Mouse (Mus musculus) liver, embryonic 13.5 days (tissue): ENCODE data around the gene Pcnx. TPM values are rescaled to one million over a fixed set of nuclear protein-coding genes. Genes with fewer than 3 reads are reported as not detected.

ENCODE experiments used
- ATAC-seq: fragments of 200-750 bp; cut with Nextera tagmentation; 2 replicates; pipeline ENCODE4 v1.8.0; 2017; ENCODE audit warnings: low read depth, mild to moderate bottlenecking, moderate number of reproducible peaks, moderate library complexity
- DNase-seq: peaks from one replicate; pipeline ENCODE4 v3.0.0; 2022
- H3K27ac ChIP-seq: fragments of 300-500 bp; sonication (generic); 2 replicates; pipeline ENCODE4 v1.5.1; 2015; ENCODE audit warnings: moderate library complexity, mild to moderate bottlenecking, inconsistent platforms
- H3K27me3 ChIP-seq: fragments of 300-500 bp; sonication (generic); 2 replicates; pipeline ENCODE4 v1.6.1; 2015; ENCODE audit warnings: mild to moderate bottlenecking, inconsistent platforms
- H3K36me3 ChIP-seq: fragments of 300-500 bp; sonication (generic); 2 replicates; pipeline ENCODE4 v1.6.1; 2015; ENCODE audit warnings: mild to moderate bottlenecking, inconsistent platforms
- H3K4me1 ChIP-seq: fragments of 300-500 bp; sonication (generic); replicated peaks from 2 replicates; pipeline ENCODE4 v1.6.1; 2015; ENCODE audit warnings: inconsistent platforms
- H3K4me2 ChIP-seq: fragments of 300-500 bp; sonication (generic); 2 replicates; pipeline ENCODE4 v1.6.1; 2015; ENCODE audit warnings: inconsistent platforms, mild to moderate bottlenecking, moderate library complexity
- H3K4me3 ChIP-seq: fragments of 300-500 bp; sonication (generic); replicated peaks from 2 replicates; pipeline ENCODE4 v1.5.1; 2015; ENCODE audit warnings: mild to moderate bottlenecking, inconsistent platforms
- H3K9ac ChIP-seq: fragments of 300-500 bp; sonication (generic); 2 replicates; pipeline ENCODE4 v1.6.1; 2015; ENCODE audit warnings: mild to moderate bottlenecking, inconsistent platforms
- H3K9me3 ChIP-seq: fragments of 300-500 bp; sonication (generic); replicated peaks from 2 replicates; pipeline ENCODE4 v1.6.1; 2016; ENCODE audit warnings: inconsistent platforms
- WGBS: fragments of 180-500 bp; shearing (Covaris S2); methylation state at CpG from one replicate; pipeline ENCODE4 v1.1.7; 2015; ENCODE audit not compliant: insufficient replicate concordance; 5-methylcytosine and 5-hydroxymethylcytosine counted together
- polyA plus RNA-seq: library from polyadenylated mRNA; unstranded; fragments of >200 nt; fragmentation: Nextera tagmentation; extraction: Ambion mirVana; gene quantifications from 2 replicates; pipeline ENCODE4 v1.2.1, GENCODE M21; 2015

The Pcnx gene
- polyA plus RNA-seq, 1 experiment from 2014 or later = 1.5 TPM

DNA sequence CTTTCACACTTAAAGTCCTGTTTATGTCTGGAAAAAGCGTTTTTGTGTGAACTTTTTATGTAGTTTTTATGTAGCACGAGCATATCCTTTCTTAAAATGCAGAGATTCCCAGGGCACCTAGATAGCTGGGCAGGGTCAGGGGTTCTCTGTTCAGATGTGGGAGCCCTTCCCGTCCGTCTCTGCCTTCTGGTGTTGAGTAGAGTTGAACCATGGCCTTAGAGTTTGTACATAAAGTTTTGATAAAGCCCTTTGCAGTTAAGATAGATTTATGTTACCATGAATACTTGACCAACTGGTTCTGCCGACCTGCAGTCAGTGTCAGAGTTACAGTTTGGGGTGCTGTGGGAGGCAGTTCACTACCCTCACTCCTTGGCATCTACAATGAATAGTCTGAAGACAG, 67.3 kb downstream of the Pcnx start:
- no peaks in the 10 kb centered on the region for H3K9me3 ChIP-seq
- no peak overlapping the region for H3K4me3 ChIP-seq
- H3K27me3 ChIP-seq = no peaks in the 10 kb centered on the region
- no peaks in the 10 kb centered on the region for H3K36me3 ChIP-seq
- no peaks in the 10 kb centered on the region for H3K4me1 ChIP-seq
- H3K27ac ChIP-seq = no peak overlapping the region
- ATAC-seq (no peak), DNase-seq (no peak)
- H3K4me2 ChIP-seq = no peak overlapping the region
- H3K9ac ChIP-seq = no peak overlapping the region
- 49% methylated on average over 5 of the region's 5 CpGs for WGBS

GRCm38 (mm10) chr12:81927643-81928381, 68.0 kb downstream of the Pcnx start:
- no peaks in the 10 kb centered on the region for H3K27me3 ChIP-seq
- no peak overlapping the region for H3K4me2 ChIP-seq
- H3K4me1 ChIP-seq = no peaks in the 10 kb centered on the region
- 68% methylated on average over 19 of the region's 19 CpGs for WGBS
- H3K36me3 ChIP-seq = no peaks in the 10 kb centered on the region
- no peak overlapping the region for H3K4me3 ChIP-seq
- DNase-seq = no peak
- no peaks in the 10 kb centered on the region for H3K9me3 ChIP-seq
- no peak overlapping the region for H3K9ac ChIP-seq
- no peak for ATAC-seq
- no peak overlapping the region for H3K27ac ChIP-seq

GRCm38 (mm10) chr12:81928382-81928770, 68.6 kb downstream of the Pcnx start:
- 86% methylated on average over 6 of the region's 6 CpGs for WGBS

GRCm38 (mm10) chr12:81932015-81932414, 72.2 kb downstream of the Pcnx start:
- Histone ChIP-seq H3K4me3 (no peak overlapping the region), H3K9me3 (no peaks in the 10 kb centered on the region), H3K27ac (no peak overlapping the region), H3K27me3 (no peaks in the 10 kb centered on the region), H3K36me3 (no peaks in the 10 kb centered on the region), H3K4me2 (no peak overlapping the region), H3K4me1 (no peaks in the 10 kb centered on the region), H3K9ac (no peak overlapping the region)
- ATAC-seq (no peak), DNase-seq (no peak)
- 75% methylated on average over 13 of the region's 13 CpGs for WGBS

More at GRCm38 (mm10) chr12:81928382-81928770, 68.6 kb downstream of the Pcnx start:
- DNase-seq = no peak
- H3K9ac ChIP-seq = no peak overlapping the region
- no peaks in the 10 kb centered on the region for H3K27me3 ChIP-seq
- H3K9me3 ChIP-seq = no peaks in the 10 kb centered on the region
- H3K4me3 ChIP-seq = no peak overlapping the region
- no peak overlapping the region for H3K27ac ChIP-seq
- no peaks in the 10 kb centered on the region for H3K4me1 ChIP-seq
- no peak overlapping the region for H3K4me2 ChIP-seq
- ATAC-seq = no peak
- no peaks in the 10 kb centered on the region for H3K36me3 ChIP-seq

DNA sequence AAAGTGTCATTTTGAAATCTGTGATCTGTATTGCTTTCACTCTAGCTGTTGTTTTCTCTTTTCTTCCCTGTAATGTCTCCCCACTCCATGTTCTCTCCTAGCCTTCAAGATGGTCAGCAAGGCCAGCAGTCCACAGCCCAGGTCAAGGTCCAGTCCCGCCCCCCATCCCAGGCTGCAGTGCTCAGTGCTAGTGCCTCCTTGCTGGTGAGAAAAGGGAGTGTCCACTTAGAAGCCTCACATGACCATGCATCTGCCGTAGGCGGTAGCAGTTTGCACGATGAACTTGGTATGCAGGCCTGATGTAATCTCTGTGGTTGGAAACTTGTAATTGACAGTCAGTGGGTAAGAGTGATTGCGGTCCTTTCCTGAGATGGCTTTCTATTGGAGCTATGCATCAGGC, 73.6 kb downstream of the Pcnx start:
- H3K36me3 ChIP-seq = no peaks in the 10 kb centered on the region
- no peak overlapping the region for H3K9ac ChIP-seq
- no peaks in the 10 kb centered on the region for H3K9me3 ChIP-seq
- H3K4me3 ChIP-seq = no peak overlapping the region
- H3K27ac ChIP-seq = no peak overlapping the region
- no peak overlapping the region for H3K4me2 ChIP-seq
- H3K27me3 ChIP-seq = no peaks in the 10 kb centered on the region
- WGBS = 54% methylated on average over 5 of the region's 5 CpGs
- no peak for DNase-seq
- no peaks in the 10 kb centered on the region for H3K4me1 ChIP-seq
- ATAC-seq = no peak

- Histone ChIP-seq H3K9me3 (no peaks in the 10 kb centered on the region), H3K27me3 (no peaks in the 10 kb centered on the region), H3K4me1 (no peaks in the 10 kb centered on the region), H3K9ac (no peak overlapping the region), H3K36me3 (no peaks in the 10 kb centered on the region), H3K4me2 (no peak overlapping the region), H3K27ac (no peak overlapping the region), H3K4me3 (no peak overlapping the region)
- ATAC-seq (no peak), DNase-seq (no peak)
- 72% methylated on average over 5 of the region's 5 CpGs for WGBS
Observed at GRCm38 (mm10) chr12:81934510-81934909, 74.7 kb downstream of the Pcnx start.

- Histone ChIP-seq H3K4me2 (no peak overlapping the region), H3K27ac (no peak overlapping the region), H3K4me1 (no peaks in the 10 kb centered on the region), H3K9me3 (no peaks in the 10 kb centered on the region), H3K27me3 (no peaks in the 10 kb centered on the region), H3K36me3 (no peaks in the 10 kb centered on the region), H3K4me3 (no peak overlapping the region), H3K9ac (no peak overlapping the region)
- DNase-seq = no peak
- no peak for ATAC-seq
- 64% methylated on average over 4 of the region's 4 CpGs for WGBS
Observed at GRCm38 (mm10) chr12:81936066-81936465, 76.2 kb downstream of the Pcnx start.

GRCm38 (mm10) chr12:81941191-81941590, 81.4 kb downstream of the Pcnx start:
- no peaks in the 10 kb centered on the region for H3K9me3 ChIP-seq
- no peaks in the 10 kb centered on the region for H3K4me1 ChIP-seq
- H3K27me3 ChIP-seq = no peaks in the 10 kb centered on the region
- no peak overlapping the region for H3K4me3 ChIP-seq
- H3K4me2 ChIP-seq = no peak overlapping the region
- no peak for ATAC-seq
- H3K9ac ChIP-seq = no peak overlapping the region
- 72% methylated on average over 9 of the region's 9 CpGs for WGBS
- no peak for DNase-seq
- H3K36me3 ChIP-seq = no peaks in the 10 kb centered on the region
- H3K27ac ChIP-seq = no peak overlapping the region

GRCm38 (mm10) chr12:81943331-81944062, 83.7 kb downstream of the Pcnx start:
- Histone ChIP-seq H3K4me2 (no peak overlapping the region), H3K9ac (no peak overlapping the region), H3K9me3 (no peaks in the 10 kb centered on the region), H3K4me1 (no peaks in the 10 kb centered on the region), H3K4me3 (no peak overlapping the region), H3K27ac (no peak overlapping the region), H3K36me3 (no peaks in the 10 kb centered on the region), H3K27me3 (no peaks in the 10 kb centered on the region)
- DNase-seq (no peak), ATAC-seq (no peak)
- WGBS = 70% methylated on average over 12 of the region's 12 CpGs

GRCm38 (mm10) chr12:81949026-81949425, 89.2 kb downstream of the Pcnx start:
- Histone ChIP-seq H3K27ac (no peak overlapping the region), H3K4me1 (no peaks in the 10 kb centered on the region), H3K4me2 (no peak overlapping the region), H3K9me3 (no peaks in the 10 kb centered on the region), H3K4me3 (no peak overlapping the region), H3K9ac (no peak overlapping the region), H3K36me3 (no peaks in the 10 kb centered on the region), H3K27me3 (no peaks in the 10 kb centered on the region)
- ATAC-seq (no peak), DNase-seq (no peak)
- WGBS = 78% methylated on average over 6 of the region's 6 CpGs

GRCm38 (mm10) chr12:81950016-81950415, 90.2 kb downstream of the Pcnx start:
- ATAC-seq = no peak
- no peaks in the 10 kb centered on the region for H3K4me1 ChIP-seq
- DNase-seq = no peak
- H3K4me3 ChIP-seq = no peak overlapping the region
- H3K9me3 ChIP-seq = no peaks in the 10 kb centered on the region
- no peaks in the 10 kb centered on the region for H3K27me3 ChIP-seq
- no peak overlapping the region for H3K9ac ChIP-seq
- no peak overlapping the region for H3K4me2 ChIP-seq
- 77% methylated on average over 2 of the region's 2 CpGs for WGBS
- no peaks in the 10 kb centered on the region for H3K36me3 ChIP-seq
- H3K27ac ChIP-seq = no peak overlapping the region

GRCm38 (mm10) chr12:81958351-81958750, 98.5 kb downstream of the Pcnx start:
- 65% methylated on average over 4 of the region's 4 CpGs for WGBS
- H3K4me2 ChIP-seq = no peak overlapping the region
- ATAC-seq = no peak

More at GRCm38 (mm10) chr12:81958351-81958750, 98.5 kb downstream of the Pcnx start:
- no peaks in the 10 kb centered on the region for H3K36me3 ChIP-seq
- H3K9ac ChIP-seq = no peak overlapping the region
- H3K4me3 ChIP-seq = no peak overlapping the region
- H3K27ac ChIP-seq = no peak overlapping the region
- no peak for DNase-seq
- no peaks in the 10 kb centered on the region for H3K27me3 ChIP-seq
- no peaks in the 10 kb centered on the region for H3K4me1 ChIP-seq
- H3K9me3 ChIP-seq = no peaks in the 10 kb centered on the region
